Mouse (Mus musculus) heart, adult 2 months (tissue): ENCODE data around the gene Cbr1. TPM values are rescaled to one million over a fixed set of nuclear protein-coding genes. Genes with fewer than 3 reads are reported as not detected.

Experiments
- DNase-seq, 2 experiments: peaks; one replicate each; pipeline ENCODE4 v3.0.0; 2021
- H3K27ac ChIP-seq: fragments of 200-600 bp; 2 replicates; pipeline ENCODE4 v1.8.1; 2022
- H3K27me3 ChIP-seq: fragments of 200-500 bp; 2 replicates; pipeline ENCODE4 v1.6.1; 2012; ENCODE audit warnings: mild to moderate bottlenecking, low read length, inconsistent platforms, mixed read lengths; ENCODE audit not compliant: control insufficient read depth, insufficient read depth
- H3K36me3 ChIP-seq: fragments of 200-500 bp; 2 replicates; pipeline ENCODE4 v1.6.1; 2012; ENCODE audit warnings: low read length, inconsistent platforms; ENCODE audit not compliant: control insufficient read depth, insufficient read depth
- H3K4me1 ChIP-seq: fragments of 200-500 bp; 2 replicates; pipeline ENCODE4 v1.6.1; 2011; ENCODE audit warnings: low read length; ENCODE audit not compliant: control insufficient read depth, insufficient read depth
- H3K4me3 ChIP-seq: fragments of 200-600 bp; 2 replicates; pipeline ENCODE4 v1.8.1; 2022
- H3K79me2 ChIP-seq: fragments of 200-500 bp; replicated peaks from 2 replicates; pipeline ENCODE4 v1.6.1; 2012; ENCODE audit warnings: mild to moderate bottlenecking, inconsistent platforms, low read length, moderate library complexity, mixed read lengths; ENCODE audit not compliant: control insufficient read depth, insufficient read depth
- H3K9ac ChIP-seq: fragments of 200-500 bp; 2 replicates; pipeline ENCODE4 v1.6.1; 2012; ENCODE audit warnings: low read depth, mild to moderate bottlenecking, control low read depth, inconsistent platforms, low read length, mixed read lengths
- CTCF ChIP-seq: fragments of 200-600 bp; IDR thresholded peaks from 2 replicates; pipeline ENCODE4 v1.8.1; 2022; ENCODE audit warnings: antibody characterized with exemption, mild to moderate bottlenecking, moderate library complexity
- EP300 ChIP-seq: fragments of 200-500 bp; IDR thresholded peaks from 2 replicates; pipeline ENCODE4 v1.6.1; 2011; ENCODE audit warnings: low read depth, low read length, control low read depth; ENCODE audit not compliant: insufficient read depth
- POLR2A ChIP-seq: fragments of 200-500 bp; IDR thresholded peaks from 2 replicates; pipeline ENCODE4 v1.6.1; 2011; ENCODE audit warnings: mild to moderate bottlenecking, low read depth, low read length, control low read depth; ENCODE audit not compliant: insufficient read depth
- WGBS: fragments of 180-500 bp; shearing (Covaris S2); methylation state at CpG from one replicate; pipeline ENCODE4 v1.1.7; 2018; 5-methylcytosine and 5-hydroxymethylcytosine counted together
- intact Hi-C: fragments of 180-260 bp; cut with DNase I; formaldehyde crosslinking; loops from one replicate; pipeline ENCODE4 v1.15.1; 2025
- polyA plus RNA-seq: library from polyadenylated mRNA; depleted of rRNA; stranded (reverse); fragments of >200 nt; gene quantifications from 2 replicates; pipeline ENCODE4 v1.2.3, GENCODE M21; 2012
- total RNA-seq, 2 experiments: library from RNA; stranded (reverse); gene quantifications; 2 replicates each; pipeline ENCODE4 v1.2.3; 2021

Cbr1 gene
- total and polyA plus RNA-seq, 3 experiments: 28.3 to 45.5 (median 32.0) TPM

DNA sequence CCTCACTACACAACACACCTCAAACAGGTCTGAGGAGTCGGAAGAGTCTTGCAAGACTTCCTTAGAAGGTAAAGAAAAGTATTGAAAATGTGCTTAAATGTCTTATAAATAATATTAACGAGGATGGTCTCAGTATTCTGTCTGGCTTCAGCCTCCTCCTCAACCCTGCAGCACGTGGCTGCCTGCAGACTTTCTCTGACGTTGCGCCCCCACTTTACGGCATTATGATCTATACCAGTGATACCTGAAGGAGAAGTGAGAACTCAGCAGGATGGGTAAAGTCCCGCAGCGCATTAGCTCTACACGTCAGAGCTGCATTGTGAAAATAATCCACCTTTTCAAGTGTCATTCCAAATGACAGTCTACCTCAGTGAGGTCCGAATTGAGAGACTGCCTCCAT, 11.2 kb upstream of the Cbr1 start:
- no peaks in the 10 kb centered on the region for H3K4me1 ChIP-seq
- TF ChIP-seq CTCF: no peak
- TF ChIP-seq POLR2A: no peak
- TF ChIP-seq EP300: no peak
- H3K4me3 ChIP-seq: no peak overlapping the region
- no peak overlapping the region for H3K27ac ChIP-seq
- no peak overlapping the region for H3K9ac ChIP-seq
- H3K36me3 ChIP-seq: no peaks in the 10 kb centered on the region
- no peak for DNase-seq
- no peaks in the 10 kb centered on the region for H3K27me3 ChIP-seq
- intact Hi-C loops: no loop called here
- 95% methylated on average over 10 of the region's 10 CpGs for WGBS
- no peaks in the 10 kb centered on the region for H3K79me2 ChIP-seq

- TF ChIP-seq EP300 (no peak), CTCF (no peak), POLR2A (no peak)
- H3K27ac ChIP-seq: no peak overlapping the region
- H3K4me1 ChIP-seq: no peaks in the 10 kb centered on the region
- intact Hi-C loops: no loop called here
- WGBS: 58% methylated on average over 5 of the region's 5 CpGs
- no peak for DNase-seq
- no peaks in the 10 kb centered on the region for H3K36me3 ChIP-seq
- H3K79me2 ChIP-seq: no peaks in the 10 kb centered on the region
- H3K27me3 ChIP-seq: no peaks in the 10 kb centered on the region
- H3K4me3 ChIP-seq: no peak overlapping the region
- H3K9ac ChIP-seq: no peak overlapping the region
These were observed 9.9 kb upstream of the Cbr1 start for GRCm38 (mm10) chr16:93595766-93596165.

DNA sequence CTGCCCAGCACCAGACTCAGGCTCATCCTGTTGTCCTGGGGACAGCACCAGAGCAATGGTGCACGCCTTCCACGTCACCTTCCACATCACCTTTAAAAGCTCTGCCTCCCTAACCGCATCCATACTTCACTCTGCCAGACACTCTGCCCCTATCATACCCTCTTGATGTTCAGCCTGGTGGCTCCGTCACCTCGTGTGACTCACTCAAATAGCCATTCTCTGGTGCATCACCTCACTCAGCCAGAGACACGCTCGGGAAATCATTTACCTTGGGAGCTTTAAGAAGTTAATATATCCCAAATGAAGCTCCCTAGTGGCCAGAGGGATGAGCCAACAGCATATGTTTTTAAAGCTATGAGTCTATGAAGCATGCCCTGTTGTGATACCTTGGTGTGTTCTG, 8.8 kb upstream of the Cbr1 start:
- intact Hi-C loops: no loop called here
- Histone ChIP-seq H3K27me3 (no peaks in the 10 kb centered on the region), H3K27ac (no peak overlapping the region), H3K79me2 (no peaks in the 10 kb centered on the region), H3K36me3 (no peaks in the 10 kb centered on the region), H3K4me3 (no peak overlapping the region), H3K4me1 (no peaks in the 10 kb centered on the region), H3K9ac (no peak overlapping the region)
- 92% methylated on average over 7 of the region's 7 CpGs for WGBS
- TF ChIP-seq CTCF: no peak
- TF ChIP-seq POLR2A: no peak
- no peak for TF ChIP-seq EP300
- no peak for DNase-seq

- 94% methylated on average over 9 of the region's 9 CpGs for WGBS
These were observed 8.1 kb upstream of the Cbr1 start for GRCm38 (mm10) chr16:93597551-93597950.

DNA sequence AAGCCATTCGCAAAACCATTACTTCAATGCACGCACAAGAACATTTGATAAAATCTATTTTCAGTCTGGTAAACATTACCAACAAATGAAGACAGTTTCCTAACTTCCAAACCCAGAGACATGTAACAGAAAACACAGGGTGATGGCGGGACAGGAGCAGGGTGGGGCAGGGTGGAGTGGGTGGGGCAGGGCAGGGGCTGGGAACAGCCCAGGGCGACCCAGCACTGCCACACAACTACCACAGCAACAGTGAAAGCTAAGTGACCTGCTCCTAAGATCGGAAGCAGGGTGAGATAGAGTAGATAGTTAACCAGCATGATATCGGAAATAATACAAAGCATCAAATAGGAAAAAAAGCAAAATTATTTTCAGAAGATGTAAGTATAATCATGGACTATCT, 6.2 kb upstream of the Cbr1 start:
- no peak overlapping the region for H3K4me3 ChIP-seq
- TF ChIP-seq POLR2A: no peak
- TF ChIP-seq CTCF: no peak
- TF ChIP-seq EP300: no peak
- H3K36me3 ChIP-seq: no peaks in the 10 kb centered on the region
- no peaks in the 10 kb centered on the region for H3K79me2 ChIP-seq
- H3K9ac ChIP-seq: no peak overlapping the region
- no peak for DNase-seq
- peaks cover under 1% of the 10 kb centered on the region for H3K4me1 ChIP-seq
- H3K27me3 ChIP-seq: no peaks in the 10 kb centered on the region
- 85% methylated on average over 6 of the region's 6 CpGs for WGBS
- intact Hi-C loops: no loop called here
- no peak overlapping the region for H3K27ac ChIP-seq

More at GRCm38 (mm10) chr16:93597551-93597950, 8.1 kb upstream of the Cbr1 start:
- DNase-seq: no peak
- no peak overlapping the region for H3K27ac ChIP-seq
- H3K36me3 ChIP-seq: no peaks in the 10 kb centered on the region
- no peaks in the 10 kb centered on the region for H3K4me1 ChIP-seq
- H3K79me2 ChIP-seq: no peaks in the 10 kb centered on the region
- H3K9ac ChIP-seq: no peak overlapping the region
- intact Hi-C loops: no loop called here
- TF ChIP-seq POLR2A: no peak
- TF ChIP-seq EP300: no peak
- TF ChIP-seq CTCF: no peak
- H3K4me3 ChIP-seq: no peak overlapping the region
- no peaks in the 10 kb centered on the region for H3K27me3 ChIP-seq

DNA sequence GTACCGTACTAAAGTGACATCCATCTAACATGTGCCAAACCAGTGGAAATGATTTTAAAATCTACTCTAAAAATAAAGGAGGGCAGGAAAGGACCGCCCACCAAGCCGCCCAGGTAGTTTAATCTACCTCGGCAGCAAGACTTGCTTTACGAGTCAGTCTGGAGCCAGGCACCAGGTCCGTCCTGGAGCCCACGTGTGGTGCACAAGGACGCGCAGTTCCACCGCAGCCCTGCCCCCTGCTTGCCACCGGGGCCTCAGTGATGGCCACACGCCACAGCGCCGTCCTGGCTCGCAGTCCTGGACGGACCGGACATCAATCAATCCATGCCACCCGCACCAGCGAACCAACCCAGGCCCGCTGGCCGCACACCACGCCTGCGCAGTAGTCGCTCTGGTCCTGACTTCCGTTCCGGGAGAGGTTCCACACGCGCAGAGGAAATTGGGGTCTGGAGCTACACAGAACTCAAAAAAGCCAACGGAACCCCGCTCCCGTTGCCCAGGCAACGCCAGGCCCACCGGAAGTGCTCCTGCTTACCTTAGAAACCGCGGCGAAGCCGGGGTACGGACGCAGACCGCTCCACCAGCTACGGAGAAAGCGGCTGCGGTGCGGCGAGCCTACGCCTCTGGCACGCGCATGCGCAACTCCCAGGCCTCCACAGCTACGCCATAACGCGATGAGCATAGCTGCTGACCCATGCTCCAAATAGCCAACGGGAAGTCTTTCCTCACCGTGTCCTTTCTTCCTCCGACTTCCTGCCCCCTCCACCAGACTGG, 2.0 kb upstream of the Cbr1 start, which contains the start of gene Setd4:
Gene Setd4, minus strand, starts transcription at position 625 of the 774 bp plus-strand sequence.
- Histone ChIP-seq H3K36me3 (no peaks in the 10 kb centered on the region), H3K4me1 (peaks cover 3% of the 10 kb centered on the region), H3K79me2 (no peaks in the 10 kb centered on the region), H3K4me3 (peak within 1 kb of the TSS; percentile 96), H3K27me3 (no peaks in the 10 kb centered on the region), H3K9ac (peak within 1 kb of the TSS; percentile 81), H3K27ac (peak within 1 kb of the TSS; percentile 98)
- WGBS: under 1% methylated on average over 55 of the region's 55 CpGs
- DNase-seq: peak; percentile 93 to 96
- intact Hi-C loops: no loop called here
- TF ChIP-seq POLR2A: peak; percentile 95
- TF ChIP-seq CTCF: 0 out of 2 replicates have a peak, but pooled peaks have one; percentile 16
- TF ChIP-seq EP300: peak; percentile 50; the same call in 1 of the 2 replicates
